Comparison of ENCODE assay signal across 13 mouse cellular contexts in the genomic region with DNA sequence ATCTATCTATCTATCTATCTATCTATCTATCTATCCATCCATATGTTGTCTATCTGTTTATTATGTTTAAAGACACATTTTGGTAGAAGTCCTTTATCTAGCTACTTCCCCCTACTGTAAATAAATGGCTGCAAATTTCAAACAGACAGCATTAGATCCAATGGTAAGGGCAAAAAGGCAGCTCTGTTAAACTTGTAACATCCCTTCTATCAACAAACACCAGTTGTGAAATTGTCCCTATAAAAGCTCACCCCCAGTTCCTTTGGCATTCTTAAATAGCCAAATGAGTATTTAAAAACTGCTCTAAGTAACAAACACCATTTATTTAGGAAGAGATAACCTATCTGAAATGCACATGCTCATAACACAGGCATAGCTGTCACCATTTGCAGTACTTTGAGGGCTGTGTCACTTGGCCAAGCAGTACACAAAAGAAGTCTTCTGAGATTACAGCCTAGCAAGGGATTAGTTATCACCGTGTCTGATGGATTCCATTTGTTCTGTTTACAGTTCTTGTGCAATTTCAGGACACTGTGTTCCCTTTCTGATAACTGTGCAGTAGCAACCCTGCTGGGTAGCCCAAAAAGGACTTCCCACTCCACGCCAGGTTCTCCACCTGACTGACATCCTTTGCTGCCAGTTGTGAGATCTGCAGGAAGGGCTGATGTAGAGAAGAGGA.
A peak's percentile ranks its signal among the peaks of the same experiment; 100 is the strongest.
DNase-seq lines count a peak whose midpoint lies in the region; ATAC-seq lines count a peak whose summit lies in the region.
"Had no signal": no experiment of that assay in that cellular context is flagged by ENCODE, and none has a peak within 500 bp of the region (broad histone marks: within the 10 kb centered on the region; RNA-seq: fewer than 3 reads in every experiment).

No protein-coding gene starts in this region.

- peak; percentile 46 for DNase-seq in brain, adult 2 months (ENCODE audit: low read depth, low spot score)
- peak; percentile 67 to 84 for DNase-seq in heart, adult 9 months (ENCODE audit: low spot score in 2 of 2)
- DNase-seq in lung, postnatal 10 days = peak; percentile 56
- no peak for DNase-seq in yolk sac, embryonic 10.5 days (ENCODE audit: low spot score)
- DNase-seq in right cerebral cortex, adult 2 months (ENCODE audit: low spot score in 2 of 2) = no peak
- DNase-seq in hindbrain, embryonic 11.5 days (ENCODE audit: low spot score) = no peak
- DNase-seq: gastrocnemius, postnatal 10 days; right cerebral cortex, adult 18-20 months had no signal

- WGBS in kidney, embryonic 14.5 days = 54% methylated on average over 2 of the region's 2 CpGs
- 54% methylated on average over 2 of the region's 2 CpGs for WGBS in kidney, embryonic 15.5 days
- 70% methylated on average over 2 of the region's 2 CpGs for WGBS in hindbrain, embryonic 11.5 days

- no peak overlapping the region for H3K4me2 ChIP-seq in kidney, embryonic 14.5 days (replicated peaks; ENCODE audit: low read depth, low read length)
- H3K4me2 ChIP-seq in kidney, embryonic 15.5 days = no peak overlapping the region
- H3K4me2 ChIP-seq in hindbrain, embryonic 11.5 days (replicated peaks; ENCODE audit: low read depth, low read length) = no peak overlapping the region
- H3K4me2 ChIP-seq: midbrain, embryonic 13.5 days; neural tube, embryonic 13.5 days had no signal

- H3K27me3 ChIP-seq in kidney, embryonic 14.5 days (ENCODE audit: control insufficient read depth, insufficient read depth, low read length) = no peaks in the 10 kb centered on the region
- no peaks in the 10 kb centered on the region for H3K27me3 ChIP-seq in kidney, embryonic 15.5 days
- no peaks in the 10 kb centered on the region for H3K27me3 ChIP-seq in hindbrain, embryonic 11.5 days (ENCODE audit: control insufficient read depth, insufficient read depth, low read length)
- H3K27me3 ChIP-seq: midbrain, embryonic 13.5 days; neural tube, embryonic 13.5 days had no signal

- no peak overlapping the region for H3K9ac ChIP-seq in kidney, embryonic 14.5 days (ENCODE audit: low read depth, low read length)
- H3K9ac ChIP-seq in kidney, embryonic 15.5 days = no peak overlapping the region
- no peak overlapping the region for H3K9ac ChIP-seq in hindbrain, embryonic 11.5 days (ENCODE audit: low read depth, low read length)
- H3K9ac ChIP-seq: midbrain, embryonic 13.5 days; neural tube, embryonic 13.5 days had no signal

- H3K27ac ChIP-seq in kidney, embryonic 14.5 days (ENCODE audit: low read depth, low read length) = no peak overlapping the region
- H3K27ac ChIP-seq in kidney, embryonic 15.5 days = no peak overlapping the region; the same call in 1 of the 2 replicates
- H3K27ac ChIP-seq in hindbrain, embryonic 11.5 days (ENCODE audit: low read depth, low read length) = no peak overlapping the region
- H3K27ac ChIP-seq: midbrain, embryonic 13.5 days; neural tube, embryonic 13.5 days had no signal

- H3K36me3 ChIP-seq in kidney, embryonic 14.5 days (ENCODE audit: control insufficient read depth, insufficient read depth, low read length) = no peaks in the 10 kb centered on the region
- no peaks in the 10 kb centered on the region for H3K36me3 ChIP-seq in kidney, embryonic 15.5 days
- H3K36me3 ChIP-seq in hindbrain, embryonic 11.5 days (ENCODE audit: control insufficient read depth, insufficient read depth, low read length) = no peaks in the 10 kb centered on the region
- H3K36me3 ChIP-seq: midbrain, embryonic 13.5 days; neural tube, embryonic 13.5 days had no signal

- H3K4me1 ChIP-seq in kidney, embryonic 14.5 days (ENCODE audit: control insufficient read depth, insufficient read depth, low read length) = 0 out of 2 replicates have a peak, but pooled peaks cover 5% of the 10 kb centered on the region
- H3K4me1 ChIP-seq in kidney, embryonic 15.5 days = peaks cover 11% of the 10 kb centered on the region; the same call in 1 of the 2 replicates
- H3K4me1 ChIP-seq in hindbrain, embryonic 11.5 days (replicated peaks; ENCODE audit: control insufficient read depth, insufficient read depth, low read length) = no peaks in the 10 kb centered on the region
- H3K4me1 ChIP-seq: midbrain, embryonic 13.5 days had no signal

- no peaks in the 10 kb centered on the region for H3K9me3 ChIP-seq in kidney, embryonic 14.5 days (ENCODE audit: control insufficient read depth, low read length)
- no peaks in the 10 kb centered on the region for H3K9me3 ChIP-seq in kidney, embryonic 15.5 days (replicated peaks)
- H3K9me3 ChIP-seq in hindbrain, embryonic 11.5 days (ENCODE audit: control insufficient read depth, low read length) = no peaks in the 10 kb centered on the region
- H3K9me3 ChIP-seq: midbrain, embryonic 13.5 days; neural tube, embryonic 13.5 days had no signal

- 0 out of 2 replicates have a peak, but pooled peaks have one; percentile 16 for ATAC-seq in kidney, embryonic 14.5 days (ENCODE audit: low FRiP score, low TSS enrichment)
- no peak for ATAC-seq in kidney, embryonic 15.5 days (replicated peaks; ENCODE audit: low FRiP score)
- no peak for ATAC-seq in hindbrain, embryonic 11.5 days (ENCODE audit: low FRiP score)
- ATAC-seq: inflammation-experienced regulatory T-cells, adult 6 months; midbrain, embryonic 13.5 days had no signal

- no peak overlapping the region for H3K4me3 ChIP-seq in kidney, embryonic 14.5 days (ENCODE audit: low read length)
- no peak overlapping the region for H3K4me3 ChIP-seq in kidney, embryonic 15.5 days (replicated peaks)
- no peak overlapping the region for H3K4me3 ChIP-seq in hindbrain, embryonic 11.5 days (ENCODE audit: low read depth, low read length)
- H3K4me3 ChIP-seq: midbrain, embryonic 13.5 days; neural tube, embryonic 13.5 days had no signal

Comparison
In these comparisons a context has a peak if more than half of its experiments do, and no peak if none do; other contexts are left out.
1. DNase-seq: peak in brain, adult 2 months (single experiment), heart, adult 9 months (2 of 2) and lung, postnatal 10 days (single experiment); none in yolk sac, embryonic 10.5 days (single experiment), right cerebral cortex, adult 2 months (0 of 2) and hindbrain, embryonic 11.5 days (single experiment).